Mouse (Mus musculus) midbrain, embryonic 16.5 days (tissue): ENCODE data around the gene Ezh1. TPM values are rescaled to one million over a fixed set of nuclear protein-coding genes. Genes with fewer than 3 reads are reported as not detected.
A peak's percentile ranks its signal among the peaks of the same experiment; 100 is the strongest.

Experiments used
- ATAC-seq: fragments of 200-750 bp; cut with Nextera tagmentation; 2 replicates; pipeline ENCODE4 v1.8.0; 2017; ENCODE audit warnings: moderate TSS enrichment
- H3K27ac ChIP-seq: fragments of 300-500 bp; sonication (generic); 2 replicates; pipeline ENCODE4 v1.5.1; 2014; ENCODE audit warnings: mild to moderate bottlenecking, low read length, mixed read lengths
- H3K27me3 ChIP-seq: fragments of 300-500 bp; sonication (generic); 2 replicates; pipeline ENCODE4 v1.6.1; 2014; ENCODE audit warnings: low read depth, low read length, mixed read lengths; ENCODE audit not compliant: control insufficient read depth, insufficient read depth
- H3K36me3 ChIP-seq: fragments of 300-500 bp; sonication (generic); 2 replicates; pipeline ENCODE4 v1.6.1; 2014; ENCODE audit warnings: mild to moderate bottlenecking, low read length, moderate library complexity, mixed read lengths; ENCODE audit not compliant: control insufficient read depth, insufficient read depth
- H3K4me1 ChIP-seq: fragments of 300-500 bp; sonication (generic); 2 replicates; pipeline ENCODE4 v1.6.1; 2014; ENCODE audit warnings: mild to moderate bottlenecking, low read length, mixed read lengths; ENCODE audit not compliant: control insufficient read depth, insufficient read depth
- H3K4me2 ChIP-seq: fragments of 300-500 bp; sonication (generic); 2 replicates; pipeline ENCODE4 v1.6.1; 2014; ENCODE audit warnings: mild to moderate bottlenecking, low read length, mixed read lengths
- H3K4me3 ChIP-seq: fragments of 300-500 bp; sonication (generic); 2 replicates; pipeline ENCODE4 v1.5.1; 2014; ENCODE audit warnings: low read depth, mild to moderate bottlenecking, low read length, moderate library complexity, mixed read lengths
- H3K9ac ChIP-seq: fragments of 300-500 bp; sonication (generic); 2 replicates; pipeline ENCODE4 v1.6.1; 2014; ENCODE audit warnings: low read depth, low read length, mixed read lengths
- H3K9me3 ChIP-seq: fragments of 300-500 bp; sonication (generic); replicated peaks from 2 replicates; pipeline ENCODE4 v1.6.1; 2014; ENCODE audit warnings: mild to moderate bottlenecking, low read length, mixed read lengths; ENCODE audit not compliant: control insufficient read depth, poor library complexity, severe bottlenecking
- WGBS: fragments of 180-500 bp; shearing (Covaris S2); extraction: QIAGEN DNeasy Blood & Tissue Kit; methylation state at CpG from one replicate; pipeline ENCODE4 v1.1.7; 2014; 5-methylcytosine and 5-hydroxymethylcytosine counted together
- polyA plus RNA-seq: library from polyadenylated mRNA; unstranded; fragments of >200 nt; fragmentation: Nextera tagmentation; extraction: Ambion mirVana; gene quantifications from 2 replicates; pipeline ENCODE4 v1.2.1, GENCODE M21; 2015

Ezh1 gene
- polyA plus RNA-seq, 1 experiment from 2014 or later: 34.4 TPM

GRCm38 (mm10) chr11:101175636-101176116 lies 50.6 kb downstream of the Ezh1 start:
- H3K4me1 ChIP-seq: peaks cover 46% of the 10 kb centered on the region
- no peaks in the 10 kb centered on the region for H3K36me3 ChIP-seq
- peak overlapping the region; percentile 51 for H3K4me3 ChIP-seq
- ATAC-seq: no peak
- peak overlapping the region; percentile 74 for H3K4me2 ChIP-seq
- H3K9ac ChIP-seq: peak overlapping the region; percentile 75
- 7% methylated on average over 11 of the region's 11 CpGs for WGBS
- H3K9me3 ChIP-seq: no peaks in the 10 kb centered on the region
- H3K27ac ChIP-seq: peak overlapping the region; percentile 73
- H3K27me3 ChIP-seq: peaks cover 18% of the 10 kb centered on the region; the same call in 1 of the 2 replicates

GRCm38 (mm10) chr11:101174851-101175628 lies 51.2 kb downstream of the Ezh1 start, which contains the start of gene Ccr10:
Ccr10 (minus strand) TSS chr11:101175443.
- peaks cover 18% of the 10 kb centered on the region; the same call in 1 of the 2 replicates for H3K27me3 ChIP-seq
- peak within 1 kb of the TSS; percentile 75 for H3K9ac ChIP-seq
- H3K4me2 ChIP-seq: peak within 1 kb of the TSS; percentile 74
- peak within 1 kb of the TSS; percentile 51 for H3K4me3 ChIP-seq
- WGBS: 18% methylated on average over 14 of the region's 14 CpGs
- no peaks in the 10 kb centered on the region for H3K36me3 ChIP-seq
- no peak for ATAC-seq
- peaks cover 51% of the 10 kb centered on the region for H3K4me1 ChIP-seq
- H3K9me3 ChIP-seq: no peaks in the 10 kb centered on the region
- peak within 1 kb of the TSS; percentile 73 for H3K27ac ChIP-seq

GRCm38 (mm10) chr11:101174389-101174745 lies 51.9 kb downstream of the Ezh1 start:
- Histone ChIP-seq H3K4me1 (peaks cover 58% of the 10 kb centered on the region), H3K9me3 (no peaks in the 10 kb centered on the region), H3K9ac (peak overlapping the region; percentile 51), H3K27ac (no peak overlapping the region; the same call in 1 of the 2 replicates), H3K4me3 (peak overlapping the region; percentile 26), H3K4me2 (peak overlapping the region; percentile 57), H3K36me3 (no peaks in the 10 kb centered on the region), H3K27me3 (peaks cover 19% of the 10 kb centered on the region)
- no peak for ATAC-seq
- 9% methylated on average over 9 of the region's 9 CpGs for whole genome bisulfite sequencing

- under 1% methylated on average over 61 of the region's 61 CpGs for WGBS
- peaks cover 24% of the 10 kb centered on the region for H3K27me3 ChIP-seq
- H3K36me3 ChIP-seq: no peaks in the 10 kb centered on the region
- peak overlapping the region; percentile 23 for H3K27ac ChIP-seq
- H3K4me3 ChIP-seq: peak overlapping the region; percentile 26
- H3K4me1 ChIP-seq: peaks cover 63% of the 10 kb centered on the region
- H3K9ac ChIP-seq: peak overlapping the region; percentile 51
- no peaks in the 10 kb centered on the region for H3K9me3 ChIP-seq
- ATAC-seq: peak; percentile 33
- H3K4me2 ChIP-seq: peak overlapping the region; percentile 57
Observed at GRCm38 (mm10) chr11:101173631-101174388, 52.5 kb downstream of the Ezh1 start.

- Histone ChIP-seq H3K9me3 (no peaks in the 10 kb centered on the region), H3K36me3 (no peaks in the 10 kb centered on the region), H3K27me3 (peaks cover 22% of the 10 kb centered on the region), H3K4me2 (peak overlapping the region; percentile 57), H3K4me3 (no peak overlapping the region), H3K9ac (no peak overlapping the region), H3K4me1 (peaks cover 64% of the 10 kb centered on the region), H3K27ac (no peak overlapping the region)
- WGBS: 8% methylated on average over 11 of the region's 11 CpGs
- no peak for ATAC-seq
Observed at GRCm38 (mm10) chr11:101173112-101173511, 53.2 kb downstream of the Ezh1 start.

- peaks cover 3% of the 10 kb centered on the region; the same call in 1 of the 2 replicates for H3K36me3 ChIP-seq
- H3K27me3 ChIP-seq: peaks cover 23% of the 10 kb centered on the region
- WGBS: 9% methylated on average over 5 of the region's 5 CpGs
- no peaks in the 10 kb centered on the region for H3K9me3 ChIP-seq
- peak overlapping the region; percentile 79 for H3K27ac ChIP-seq
- peak overlapping the region; percentile 92 for H3K4me2 ChIP-seq
- ATAC-seq: no peak
- peak overlapping the region; percentile 63 for H3K9ac ChIP-seq
- H3K4me3 ChIP-seq: peak overlapping the region; percentile 54
- peaks cover 63% of the 10 kb centered on the region for H3K4me1 ChIP-seq
Observed at GRCm38 (mm10) chr11:101172434-101172815, 53.8 kb downstream of the Ezh1 start.

GRCm38 (mm10) chr11:101171721-101172433 lies 54.4 kb downstream of the Ezh1 start:
- peaks cover 57% of the 10 kb centered on the region for H3K4me1 ChIP-seq
- H3K4me3 ChIP-seq: peak overlapping the region; percentile 54
- H3K36me3 ChIP-seq: peaks cover 4% of the 10 kb centered on the region; the same call in 1 of the 2 replicates
- peak overlapping the region; percentile 92 for H3K4me2 ChIP-seq
- peak overlapping the region; percentile 63 for H3K9ac ChIP-seq
- H3K27me3 ChIP-seq: peaks cover 25% of the 10 kb centered on the region
- under 1% methylated on average over 31 of the region's 31 CpGs for WGBS
- peak overlapping the region; percentile 79 for H3K27ac ChIP-seq
- no peaks in the 10 kb centered on the region for H3K9me3 ChIP-seq
- peak; percentile 70 for ATAC-seq

- peak within 1 kb of the TSS; percentile 72 for H3K4me3 ChIP-seq
- H3K27ac ChIP-seq: peak within 1 kb of the TSS; percentile 79
- peak; percentile 96 for ATAC-seq
- H3K4me2 ChIP-seq: peak within 1 kb of the TSS; percentile 92
- H3K4me1 ChIP-seq: peaks cover 51% of the 10 kb centered on the region
- H3K9me3 ChIP-seq: no peaks in the 10 kb centered on the region
- peaks cover 33% of the 10 kb centered on the region for H3K27me3 ChIP-seq
- H3K36me3 ChIP-seq: peaks cover 4% of the 10 kb centered on the region; the same call in 1 of the 2 replicates
- H3K9ac ChIP-seq: peak within 1 kb of the TSS; percentile 75
- WGBS: under 1% methylated on average over 35 of the region's 50 CpGs
Observed at GRCm38 (mm10) chr11:101170811-101171610, 55.3 kb downstream of the Ezh1 start, which contains the start of gene Plekhh3. Plekhh3 (minus strand) TSS chr11:101171351.
